Mouse (Mus musculus): ENCODE results near the gene Cpne5.

- TF ChIP-seq CTCF (IDR thresholded peaks at IDR 0.05; ENCODE audit: low read depth, low read length) (no peak), POLR2A (IDR thresholded peaks at IDR 0.05; ENCODE audit: extremely low read depth, insufficient read depth, low read length) (no peak)
Measured at GRCm38 (mm10) chr17:29206052-29206451, 31.9 kb downstream of the Cpne5 start.

Data from liver, adult 2 months (tissue).